26 mouse cellular contexts compared by ENCODE assay signal in the genomic region with DNA sequence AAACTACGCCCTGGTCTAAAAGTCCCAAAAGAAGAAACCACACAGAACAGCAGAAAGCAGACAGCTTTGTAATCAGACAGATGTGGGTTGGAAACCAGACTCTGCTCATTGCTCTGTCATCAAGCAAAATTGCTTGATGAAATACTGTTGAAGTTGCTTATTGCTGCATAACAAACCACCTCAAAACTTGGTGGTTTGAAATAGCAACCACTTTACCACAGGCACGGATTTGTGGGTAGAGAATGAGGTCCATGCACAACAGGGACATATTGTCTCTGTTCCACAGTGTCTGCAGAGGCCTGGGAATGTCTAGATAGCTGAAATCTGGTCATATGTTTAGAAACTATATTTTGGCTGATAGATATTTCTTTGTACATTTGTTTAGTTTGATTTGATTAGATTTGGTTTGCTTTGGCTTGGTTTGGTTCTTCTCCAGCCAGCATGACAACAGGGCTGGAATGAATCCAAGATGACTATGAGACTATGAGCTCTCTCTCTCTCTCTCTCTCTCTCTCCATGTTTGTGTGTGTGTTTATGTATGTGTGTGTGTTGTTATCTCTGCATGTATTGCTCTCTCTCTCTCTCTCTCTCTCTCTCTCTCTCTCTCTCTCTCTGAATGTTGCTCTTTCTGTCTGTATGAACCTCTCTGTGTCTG.
A peak's percentile ranks its signal among the peaks of the same experiment; 100 is the strongest.
DNase-seq lines count a peak whose midpoint lies in the region; ATAC-seq and TF ChIP-seq lines count a peak whose summit lies in the region.
"Had no signal": no experiment of that assay in that cellular context is flagged by ENCODE, and none has a peak within 500 bp of the region (broad histone marks: within the 10 kb centered on the region; RNA-seq: fewer than 3 reads in every experiment).

No protein-coding gene starts in this region.

- no peaks in the 10 kb centered on the region for H3K9me3 ChIP-seq in liver, postnatal 0 days (ENCODE audit: low read length)
- H3K9me3 ChIP-seq: heart, embryonic 15.5 days; hindbrain, embryonic 15.5 days; intestine, embryonic 15.5 days; neural tube, embryonic 13.5 days had no signal

- no peaks in the 10 kb centered on the region for H3K79me3 ChIP-seq in C2C12 (ENCODE audit: low read depth)

- intact Hi-C loops in left cerebral cortex, adult 2 months (cut with DNase I) = no loop called here
- intact Hi-C loops in heart, adult 2 months (cut with DNase I) = no loop called here

- H3K79me2 ChIP-seq in liver, adult 2 months (ENCODE audit: control insufficient read depth, insufficient read depth, low read length) = no peaks in the 10 kb centered on the region
- H3K79me2 ChIP-seq in C2C12 (ENCODE audit: control insufficient read depth, insufficient read depth) = no peaks in the 10 kb centered on the region
- H3K79me2 ChIP-seq in heart, adult 2 months (replicated peaks; ENCODE audit: control insufficient read depth, insufficient read depth, low read length) = no peaks in the 10 kb centered on the region

- H3ac ChIP-seq in C2C12 (ENCODE audit: control insufficient read depth, insufficient read length, low read depth) = no peak overlapping the region

- no peaks in the 10 kb centered on the region for H3K27me3 ChIP-seq in liver, adult 2 months (ENCODE audit: control insufficient read depth, insufficient read depth, low read length)
- H3K27me3 ChIP-seq in liver, postnatal 0 days (ENCODE audit: insufficient read depth, low read length) = no peaks in the 10 kb centered on the region
- H3K27me3 ChIP-seq in C2C12 (ENCODE audit: control insufficient read depth, insufficient read depth, insufficient read length) = peaks cover 3% of the 10 kb centered on the region
- no peaks in the 10 kb centered on the region for H3K27me3 ChIP-seq in heart, adult 2 months (ENCODE audit: control insufficient read depth, insufficient read depth, low read length)
- H3K27me3 ChIP-seq: embryonic facial prominence, embryonic 12.5 days; heart, embryonic 15.5 days; hindbrain, embryonic 15.5 days; intestine, embryonic 15.5 days; limb, embryonic 13.5 days; midbrain, embryonic 12.5 days; neural tube, embryonic 13.5 days had no signal

- WGBS in liver, adult 2 months = 53% methylated on average over 2 of the region's 2 CpGs
- 49% methylated on average over 2 of the region's 2 CpGs for WGBS in liver, postnatal 0 days (ENCODE audit: insufficient replicate concordance)
- WGBS in heart, adult 2 months = 43% methylated on average over 2 of the region's 2 CpGs

- H3K4me3 ChIP-seq in liver, adult 2 months (ENCODE audit: insufficient read depth, low read depth, low read length) = no peak overlapping the region
- H3K4me3 ChIP-seq in liver, postnatal 0 days (ENCODE audit: low read depth, low read length) = no peak overlapping the region
- no peak overlapping the region for H3K4me3 ChIP-seq in C2C12 (ENCODE audit: insufficient read depth, poor library complexity, severe bottlenecking)
- H3K4me3 ChIP-seq in left cerebral cortex, adult 2 months = no peak overlapping the region
- H3K4me3 ChIP-seq in heart, adult 2 months = no peak overlapping the region
- H3K4me3 ChIP-seq: embryonic facial prominence, embryonic 12.5 days; forebrain, embryonic 10.5 days; heart, embryonic 15.5 days; hindbrain, embryonic 15.5 days; intestine, embryonic 15.5 days; limb, embryonic 13.5 days; midbrain, embryonic 12.5 days; neural tube, embryonic 13.5 days had no signal

- H3K36me3 ChIP-seq in liver, adult 2 months (ENCODE audit: control insufficient read depth, insufficient read depth, low read length) = no peaks in the 10 kb centered on the region
- H3K36me3 ChIP-seq in liver, postnatal 0 days (replicated peaks; ENCODE audit: insufficient read depth, low read length) = no peaks in the 10 kb centered on the region
- no peaks in the 10 kb centered on the region for H3K36me3 ChIP-seq in C2C12 (ENCODE audit: control insufficient read depth, insufficient read depth)
- H3K36me3 ChIP-seq in heart, adult 2 months (ENCODE audit: control insufficient read depth, insufficient read depth, low read length) = no peaks in the 10 kb centered on the region
- H3K36me3 ChIP-seq: embryonic facial prominence, embryonic 12.5 days; forebrain, embryonic 10.5 days; heart, embryonic 15.5 days; hindbrain, embryonic 15.5 days; intestine, embryonic 15.5 days; limb, embryonic 13.5 days; midbrain, embryonic 12.5 days; neural tube, embryonic 13.5 days had no signal

- DNase-seq in liver, adult 2 months (ENCODE audit: extremely low read depth, low read depth, low spot score) = peak; percentile 77
- no peak for DNase-seq in liver, postnatal 0 days
- DNase-seq in NIH3T3 (ENCODE audit: low read depth) = peak; percentile 27
- peak; percentile 63 for DNase-seq in fibroblast of lung, adult 2 months (ENCODE audit: low read depth)
- no peak for DNase-seq in left cerebral cortex, adult 2 months (ENCODE audit: extremely low spot score in 1 of 2, low spot score in 2 of 2)
- no peak for DNase-seq in heart, adult 2 months
- DNase-seq: adrenal gland, postnatal 36 days; cerebellum, adult 11 months; cerebellum, postnatal 14 days; gastrocnemius, postnatal 36 days; heart, postnatal 4 days; kidney, postnatal 36 days; layer of hippocampus, postnatal 36 days; lung, postnatal 10 days; thymus, postnatal 25 days had no signal

- peaks cover 1% of the 10 kb centered on the region; the same call in 1 of the 2 replicates for H3K4me1 ChIP-seq in liver, adult 2 months (ENCODE audit: control insufficient read depth, insufficient read depth, low read length)
- no peaks in the 10 kb centered on the region for H3K4me1 ChIP-seq in liver, postnatal 0 days (ENCODE audit: insufficient read depth)
- H3K4me1 ChIP-seq in heart, adult 2 months (ENCODE audit: control insufficient read depth, insufficient read depth, low read length) = no peaks in the 10 kb centered on the region
- H3K4me1 ChIP-seq: embryonic facial prominence, embryonic 12.5 days; forebrain, embryonic 10.5 days; heart, embryonic 15.5 days; hindbrain, embryonic 15.5 days; intestine, embryonic 15.5 days; limb, embryonic 13.5 days; midbrain, embryonic 12.5 days; neural tube, embryonic 13.5 days had no signal

- no peak for TF ChIP-seq EP300 in liver, postnatal 0 days (IDR thresholded peaks at IDR 0.05; ENCODE audit: low read depth)
- no peak for TF ChIP-seq EP300 in heart, adult 2 months (IDR thresholded peaks at IDR 0.05; ENCODE audit: insufficient read depth, low read depth, low read length)

- no peak for ATAC-seq in liver, postnatal 0 days
- ATAC-seq: forebrain, embryonic 16.5 days; intestine, embryonic 15.5 days had no signal

- H3K27ac ChIP-seq in liver, adult 2 months (replicated peaks; ENCODE audit: insufficient read depth, low read depth, low read length) = no peak overlapping the region
- no peak overlapping the region for H3K27ac ChIP-seq in liver, postnatal 0 days (ENCODE audit: low read depth)
- H3K27ac ChIP-seq in left cerebral cortex, adult 2 months = no peak overlapping the region
- no peak overlapping the region for H3K27ac ChIP-seq in heart, adult 2 months
- H3K27ac ChIP-seq: embryonic facial prominence, embryonic 12.5 days; forebrain, embryonic 10.5 days; heart, embryonic 15.5 days; hindbrain, embryonic 15.5 days; intestine, embryonic 15.5 days; limb, embryonic 13.5 days; liver, embryonic 14.5 days; midbrain, embryonic 12.5 days; neural tube, embryonic 13.5 days had no signal

- H3K4me2 ChIP-seq in liver, postnatal 0 days (ENCODE audit: low read depth, low read length) = no peak overlapping the region
- H3K4me2 ChIP-seq: embryonic facial prominence, embryonic 12.5 days; heart, embryonic 15.5 days; hindbrain, embryonic 15.5 days; intestine, embryonic 15.5 days; limb, embryonic 13.5 days; midbrain, embryonic 12.5 days; neural tube, embryonic 13.5 days had no signal

- no peak overlapping the region for H3K9ac ChIP-seq in liver, adult 2 months (ENCODE audit: low read depth, low read length)
- no peak overlapping the region for H3K9ac ChIP-seq in liver, postnatal 0 days (replicated peaks)
- no peak overlapping the region for H3K9ac ChIP-seq in heart, adult 2 months (ENCODE audit: low read depth, low read length)
- H3K9ac ChIP-seq: embryonic facial prominence, embryonic 12.5 days; heart, embryonic 15.5 days; hindbrain, embryonic 15.5 days; intestine, embryonic 15.5 days; limb, embryonic 13.5 days; liver, embryonic 14.5 days; midbrain, embryonic 12.5 days; neural tube, embryonic 13.5 days had no signal

- no peak for TF ChIP-seq POLR2A in liver, adult 2 months (IDR thresholded peaks at IDR 0.05; ENCODE audit: extremely low read depth, insufficient read depth, low read length)
- TF ChIP-seq POLR2A in heart, adult 2 months (IDR thresholded peaks at IDR 0.05; ENCODE audit: insufficient read depth, low read depth, low read length) = no peak

- no peak for TF ChIP-seq CTCF in liver, adult 2 months (IDR thresholded peaks at IDR 0.05; ENCODE audit: low read depth, low read length)
- TF ChIP-seq CTCF in liver, postnatal 0 days (IDR thresholded peaks at IDR 0.05; ENCODE audit: low read depth) = no peak
- no peak for TF ChIP-seq CTCF in C2C12 (IDR thresholded peaks at IDR 0.05; ENCODE audit: control insufficient read depth, insufficient read depth, insufficient read length)
- TF ChIP-seq CTCF in left cerebral cortex, adult 2 months (IDR thresholded peaks at IDR 0.05) = no peak
- no peak for TF ChIP-seq CTCF in heart, adult 2 months (IDR thresholded peaks at IDR 0.05)

TF ChIP-seq in C2C12, 6 proteins besides CTCF, POLR2A, EP300 and RAD21:
- TF ChIP-seq FOSL1 (IDR thresholded peaks at IDR 0.05; ENCODE audit: insufficient read depth, low read length, poor library complexity, severe bottlenecking) (no peak), MYOD1 (IDR thresholded peaks at IDR 0.05; ENCODE audit: control insufficient read depth, insufficient read length, low read depth) (no peak), MAX (IDR thresholded peaks at IDR 0.05) (no peak), CEBPB (IDR thresholded peaks at IDR 0.05; ENCODE audit: low read depth) (peak; percentile 46), USF1 (IDR thresholded peaks at IDR 0.05; ENCODE audit: low read depth) (no peak)

Comparison
In these comparisons a context has a peak if more than half of its experiments do, and no peak if none do; other contexts are left out.
1. DNase-seq: peak in liver, adult 2 months (single experiment), NIH3T3 (single experiment) and fibroblast of lung, adult 2 months (single experiment); none in liver, postnatal 0 days (single experiment), left cerebral cortex, adult 2 months (0 of 2) and heart, adult 2 months (0 of 2).